Mouse (Mus musculus): ENCODE measurements around the gene Knstrn. TPM values are rescaled to one million over a fixed set of nuclear protein-coding genes. Genes with fewer than 3 reads are reported as not detected.

Knstrn gene
- total RNA-seq, 4 experiments from 2014 or later = 1.1 to 2.0 (median 1.5) TPM

DNA sequence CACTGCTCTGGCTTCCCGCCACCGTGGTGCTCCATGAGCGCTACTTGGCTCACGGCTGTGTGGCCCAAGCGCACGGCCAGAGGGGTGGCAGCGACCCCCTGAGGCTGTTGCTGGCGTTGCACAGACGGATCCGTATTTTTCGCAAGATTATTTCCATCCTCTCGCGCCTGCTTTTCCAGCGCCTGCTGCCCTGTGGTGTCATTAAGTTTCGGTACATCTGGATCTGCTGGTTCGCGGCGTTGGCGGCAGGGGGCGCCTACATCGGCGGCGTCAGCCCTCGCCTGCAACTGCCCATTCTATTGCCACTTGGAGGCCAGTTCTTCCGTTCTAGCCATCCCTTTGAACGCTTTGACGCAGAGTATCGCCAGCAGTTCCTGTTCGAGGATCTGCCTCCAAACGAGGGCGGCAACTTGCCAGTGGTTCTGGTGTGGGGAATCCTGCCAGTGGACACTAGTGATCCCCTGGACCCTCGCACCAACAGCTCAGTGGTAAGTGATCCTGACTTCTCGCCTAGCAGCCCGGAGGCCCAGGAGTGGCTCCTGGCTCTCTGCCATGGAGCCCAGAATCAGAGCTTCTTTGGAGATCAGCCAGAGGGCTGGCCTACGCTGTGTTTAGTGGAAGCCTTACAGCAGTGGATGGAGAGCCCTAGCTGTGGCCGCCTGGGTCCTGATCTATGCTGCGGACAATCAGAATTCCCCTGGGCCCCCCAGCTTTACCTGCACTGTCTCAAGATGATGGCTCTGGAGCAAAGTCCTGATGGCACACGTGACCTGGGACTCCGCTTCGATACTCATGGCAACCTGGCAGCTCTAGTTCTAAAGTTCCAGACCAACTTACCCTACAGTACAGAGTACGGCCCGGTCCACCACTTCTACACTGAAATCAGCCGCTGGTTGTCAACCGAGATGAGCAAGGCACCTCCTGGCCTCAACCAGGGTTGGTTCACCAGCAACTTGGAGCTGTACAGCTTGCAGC is 23.0 kb upstream of the Knstrn start:
- DNase-seq (ENCODE audit: low spot score in 2 of 2) = peak in 1 of 2 experiments; percentile 55

DNA sequence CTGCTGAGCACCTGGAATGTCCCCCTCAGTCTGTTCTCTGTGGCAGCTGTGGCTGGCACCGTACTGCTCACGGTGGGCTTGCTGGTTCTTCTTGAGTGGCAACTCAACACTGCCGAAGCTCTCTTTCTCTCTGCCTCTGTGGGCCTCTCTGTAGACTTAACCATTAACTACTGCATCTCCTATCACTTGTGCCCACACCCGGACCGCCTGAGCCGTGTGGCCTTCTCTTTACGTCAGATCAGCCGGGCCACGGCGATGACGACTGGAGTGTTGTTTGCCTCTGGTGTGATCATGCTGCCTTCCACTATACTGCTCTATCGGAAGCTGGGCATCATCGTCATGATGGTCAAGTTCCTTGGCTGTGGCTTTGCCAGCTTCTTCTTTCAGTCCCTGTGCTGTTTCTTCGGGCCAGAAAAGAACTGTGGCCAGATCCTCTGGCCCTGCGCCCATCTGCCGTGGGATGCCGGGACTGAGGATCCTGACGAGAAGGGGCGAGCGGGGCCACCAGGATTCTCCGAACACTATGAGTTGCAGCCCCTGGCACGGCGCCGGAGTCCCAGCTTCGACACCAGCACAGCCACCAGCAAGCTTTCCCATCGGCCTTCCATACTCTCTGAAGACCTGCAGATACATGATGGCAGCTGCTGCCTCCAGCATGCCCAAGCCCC is 22.1 kb upstream of the Knstrn start:
- DNase-seq (ENCODE audit: low spot score in 2 of 2) = no peak

DNA sequence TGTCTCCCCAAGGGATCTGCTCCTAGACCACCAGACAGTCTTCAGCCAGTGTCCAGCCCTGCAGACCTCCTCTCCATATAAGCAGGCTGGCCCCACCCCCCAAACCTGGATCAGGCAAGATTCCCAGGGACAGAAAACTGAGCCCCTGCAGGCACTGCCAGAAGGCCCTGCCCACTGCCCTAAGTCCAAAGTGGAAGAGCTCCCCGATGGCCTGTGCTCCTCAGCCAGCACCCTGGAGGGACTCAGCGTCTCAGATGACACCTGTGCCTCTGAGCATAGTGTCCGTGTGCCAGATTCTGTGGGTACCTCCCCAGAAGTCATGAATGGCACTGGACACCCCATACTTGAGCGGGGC is 21.6 kb upstream of the Knstrn start:
- DNase-seq (ENCODE audit: low spot score in 2 of 2) = no peak

DNA sequence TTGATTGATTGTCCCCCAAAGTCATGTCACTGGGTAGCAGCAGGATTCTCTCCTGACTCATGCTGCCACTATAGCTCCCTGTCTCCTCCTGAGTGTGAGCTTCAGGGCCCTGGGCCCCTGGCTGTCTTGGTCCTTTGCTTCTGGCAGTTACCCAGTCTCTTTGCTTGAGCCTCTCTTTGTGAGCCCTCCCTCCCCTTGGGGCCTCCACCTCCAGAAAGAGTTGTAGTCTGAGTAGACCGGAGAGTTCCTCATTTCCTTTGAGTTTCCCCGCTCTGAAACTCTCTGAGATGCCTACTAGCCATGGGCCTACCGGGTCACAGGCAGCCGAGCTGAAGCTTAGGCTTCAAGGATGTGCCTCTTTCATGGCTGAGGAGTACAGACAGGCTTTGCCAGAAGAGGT is 20.2 kb upstream of the Knstrn start:
- DNase-seq (ENCODE audit: low spot score in 2 of 2) = no peak

DNA sequence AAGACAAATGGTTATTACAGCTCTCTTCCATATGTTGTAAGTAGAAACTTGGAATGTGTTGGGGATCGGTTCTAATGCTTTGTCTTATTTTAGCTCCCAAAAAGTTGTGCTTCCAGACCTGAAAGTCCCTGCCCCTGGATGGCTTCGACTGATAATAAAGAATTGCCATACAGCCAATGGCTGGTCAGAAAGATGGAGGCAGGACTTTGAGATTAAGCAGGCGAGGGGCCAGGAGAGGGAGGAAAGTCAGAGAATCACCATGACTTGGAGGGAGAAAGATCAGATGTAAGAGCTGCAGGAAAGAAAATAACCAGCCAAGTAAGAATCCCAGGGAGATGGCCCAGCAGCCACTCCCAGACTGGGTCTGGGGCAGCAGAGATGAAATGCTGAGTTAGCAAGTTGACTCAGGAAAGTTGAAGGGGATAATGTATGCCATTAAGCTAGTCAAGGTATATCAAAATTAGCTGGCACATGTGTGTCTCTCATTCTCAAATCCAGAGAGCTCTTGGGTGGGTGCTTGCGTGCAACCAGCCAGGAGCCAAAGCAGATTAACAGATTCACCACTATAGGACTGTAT is 11.2 kb upstream of the Knstrn start:
- DNase-seq (ENCODE audit: low spot score in 2 of 2) = no peak

DNA sequence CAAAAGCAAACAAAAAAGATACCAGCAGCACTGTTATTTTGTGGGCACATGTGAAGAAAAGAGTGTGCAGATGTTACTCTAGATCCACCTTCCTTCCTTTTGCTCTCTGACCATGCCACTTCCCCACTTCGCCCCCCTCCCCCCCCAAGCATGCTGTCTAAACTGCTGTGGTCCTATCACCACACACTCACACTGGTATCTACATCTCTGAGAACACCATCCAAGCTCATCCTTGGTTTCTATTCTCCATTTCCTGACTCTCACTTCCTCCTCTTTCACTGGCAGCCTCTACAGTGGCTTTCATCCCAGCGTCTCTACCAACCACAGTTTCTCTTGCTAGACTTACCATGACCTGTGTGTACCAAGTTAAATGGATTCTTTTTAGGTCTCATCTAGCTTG is 9.3 kb upstream of the Knstrn start:
- DNase-seq (ENCODE audit: low spot score in 2 of 2) = no peak

DNA sequence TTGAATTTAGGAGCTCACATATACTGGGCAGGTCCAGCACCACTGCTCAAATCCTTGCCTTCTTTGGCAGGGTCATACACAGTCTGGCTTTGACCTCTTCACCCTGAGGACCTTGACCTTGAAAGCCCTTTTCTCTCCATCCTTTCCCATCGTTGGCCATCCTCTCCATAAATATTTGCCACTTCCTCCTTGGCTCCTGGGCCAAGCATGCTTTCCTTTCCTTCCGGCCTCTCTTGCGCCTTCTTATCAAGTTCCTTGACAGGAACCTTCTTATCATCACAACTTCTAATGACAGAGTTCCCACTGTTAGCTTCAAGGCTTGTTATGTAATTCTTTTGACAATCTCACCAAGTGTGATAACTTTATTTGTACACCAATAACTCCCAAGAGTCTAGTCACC is 8.7 kb upstream of the Knstrn start:
- DNase-seq (ENCODE audit: low spot score in 2 of 2) = no peak

DNA sequence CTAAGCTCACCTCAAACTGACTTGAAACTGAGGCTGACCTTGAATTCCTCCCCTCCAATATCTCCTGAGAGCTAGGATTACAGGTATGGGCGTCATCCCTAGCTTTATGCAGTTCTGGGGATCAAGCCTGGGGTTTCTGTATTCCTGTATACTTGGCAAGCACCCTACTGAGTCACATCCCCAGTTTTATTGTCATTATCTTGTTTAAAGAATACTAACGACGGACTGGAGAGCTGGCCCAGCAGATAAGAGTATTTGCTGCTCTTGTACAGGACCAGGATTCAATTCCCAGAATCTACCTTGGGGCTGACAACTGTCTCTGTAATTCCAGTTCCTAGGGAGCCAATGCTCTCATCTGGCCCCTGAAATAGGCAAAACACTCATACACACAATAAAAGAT is 8.0 kb upstream of the Knstrn start:
- DNase-seq (ENCODE audit: low spot score in 2 of 2) = no peak

DNA sequence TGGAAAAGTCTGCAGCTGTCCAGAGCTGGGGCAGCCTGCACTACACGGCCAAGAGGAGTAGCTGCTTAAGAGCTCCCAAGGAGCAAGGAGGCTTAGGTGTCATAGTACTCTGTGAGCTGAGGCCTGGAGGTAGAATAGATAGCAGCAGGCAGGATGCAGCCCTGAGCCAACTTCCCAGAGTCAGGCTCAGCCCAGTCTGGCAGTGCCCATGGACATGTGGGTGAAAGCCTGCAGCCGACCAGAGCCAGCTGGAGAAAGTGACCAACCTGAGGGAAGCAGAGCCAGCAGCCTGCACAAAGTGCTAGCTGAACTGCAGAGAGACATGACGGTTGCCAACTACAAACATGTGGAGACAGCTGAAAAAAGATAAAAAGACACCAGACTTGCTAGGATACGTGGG is 6.9 kb upstream of the Knstrn start:
- no peak for DNase-seq (ENCODE audit: low spot score in 2 of 2)

DNA sequence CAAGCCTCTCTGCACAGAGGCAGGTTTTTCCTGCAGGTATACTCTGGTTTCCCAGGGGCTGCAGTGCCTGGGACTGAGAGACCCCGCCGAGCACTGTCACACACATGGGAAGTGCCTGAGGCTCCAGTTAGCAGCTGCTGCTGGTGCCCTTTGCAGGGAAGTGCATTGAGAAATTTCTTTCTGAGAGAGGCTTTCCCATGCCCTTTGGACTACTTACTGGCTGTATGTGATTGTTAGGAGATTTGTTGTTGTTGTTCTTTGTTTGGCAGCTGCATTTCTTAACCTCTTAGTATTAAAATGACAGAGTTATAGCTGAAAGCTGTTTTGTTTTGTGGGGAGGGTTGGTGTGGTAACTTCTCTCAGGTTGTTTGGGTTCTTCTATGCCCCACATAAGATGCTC is 2.9 kb upstream of the Knstrn start:
- no peak for DNase-seq (ENCODE audit: low spot score in 2 of 2)

DNA sequence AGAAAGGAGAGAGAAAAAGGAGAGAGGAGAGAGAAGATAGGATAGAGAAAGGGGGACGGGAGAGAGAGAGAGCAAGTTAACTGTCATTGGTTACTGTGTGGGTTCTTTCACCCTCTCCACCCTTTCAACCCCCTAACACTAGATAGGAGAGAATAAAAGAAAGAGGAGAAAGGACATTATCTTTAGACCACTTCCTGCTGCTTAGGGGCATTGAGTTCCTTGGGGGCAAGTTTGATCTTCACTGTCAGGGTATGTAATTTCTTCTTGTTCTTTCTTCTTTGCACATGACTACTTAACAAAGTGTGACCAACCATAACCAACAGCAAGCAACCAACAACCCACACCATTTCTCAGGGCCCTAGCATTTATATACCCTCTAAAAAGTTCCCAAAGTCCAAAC is 1.1 kb upstream of the Knstrn start:
- DNase-seq (ENCODE audit: low spot score in 2 of 2) = no peak

DNA sequence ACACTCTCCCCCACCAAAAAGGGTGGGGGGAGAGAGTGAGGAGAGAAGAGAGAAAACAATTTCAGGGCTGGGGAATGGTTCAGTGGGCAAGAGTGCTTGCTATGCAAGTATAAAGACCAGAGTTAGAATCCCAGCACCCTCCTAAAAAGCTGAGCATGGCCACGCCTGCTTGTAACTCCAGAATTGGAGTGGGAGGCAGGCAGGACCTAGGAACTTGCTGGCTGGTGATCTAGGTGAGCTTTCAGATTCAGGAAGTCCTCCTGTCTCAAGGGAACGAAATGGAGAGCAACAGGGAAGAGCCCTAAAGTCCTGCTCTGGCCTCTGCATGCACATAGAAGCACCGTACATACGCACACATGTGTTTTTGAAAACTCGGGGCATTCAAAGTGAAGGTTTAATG is 9.0 kb downstream of the Knstrn start:
- DNase-seq (ENCODE audit: low spot score in 2 of 2) = no peak

DNA sequence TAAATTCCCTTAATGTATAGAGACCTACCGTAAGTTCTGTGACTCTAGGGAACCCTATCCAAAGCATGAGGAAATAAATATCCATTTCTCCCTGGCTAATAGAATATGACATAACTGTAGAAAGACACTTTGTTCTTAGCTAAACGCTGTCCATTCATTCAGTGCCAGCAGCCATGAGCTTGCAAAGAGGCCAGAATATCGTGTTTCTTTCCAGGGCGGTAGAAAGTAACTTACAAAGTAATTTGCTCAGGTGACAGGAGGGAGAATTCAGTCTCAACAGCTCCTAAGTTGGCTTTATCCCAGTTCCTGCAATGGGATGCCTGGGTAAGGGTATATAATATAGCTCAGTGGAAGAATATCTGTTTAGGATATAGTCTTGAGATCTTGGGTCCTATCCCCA is 10.6 kb downstream of the Knstrn start:
- no peak for DNase-seq (ENCODE audit: low spot score in 2 of 2)

DNA sequence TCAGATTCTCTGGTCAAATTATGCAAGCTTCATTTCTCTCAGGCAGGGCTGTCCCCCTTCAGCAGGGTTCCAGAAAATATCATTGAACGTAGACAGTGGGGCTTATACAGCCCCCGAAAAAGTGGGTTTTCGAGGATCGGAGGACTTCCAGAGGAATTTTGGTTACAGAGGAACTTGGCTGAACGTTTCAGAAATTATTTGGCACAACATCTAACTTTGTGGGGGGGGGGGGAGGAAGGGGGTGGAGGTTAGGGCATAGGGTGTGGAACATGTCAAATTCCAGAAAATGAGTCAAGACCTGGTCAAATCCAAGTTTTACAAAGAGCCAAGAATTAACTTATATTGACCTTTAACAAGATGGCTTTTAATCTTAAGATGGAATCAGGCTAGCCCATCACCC is 15.3 kb downstream of the Knstrn start:
- no peak for DNase-seq (ENCODE audit: low spot score in 2 of 2)

DNA sequence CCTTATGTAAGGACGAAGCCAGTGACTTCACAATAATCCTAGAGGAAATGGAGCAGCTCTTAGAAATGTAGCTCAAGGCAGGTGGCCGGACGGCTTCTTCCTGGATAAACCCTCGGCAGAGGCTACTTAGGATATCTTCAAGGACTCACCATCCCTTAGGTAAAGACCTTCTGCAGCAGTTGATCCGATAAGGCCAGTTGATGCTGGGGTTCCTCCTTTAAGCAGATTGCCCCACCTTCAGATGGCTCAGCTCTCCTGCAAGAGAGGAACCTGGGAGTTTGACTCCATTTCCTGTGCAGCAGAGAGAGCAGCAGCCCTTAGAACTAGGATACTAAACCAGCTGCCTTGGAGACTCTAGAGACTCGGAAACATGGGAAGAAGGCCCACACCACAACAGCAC is 20.3 kb downstream of the Knstrn start:
- DNase-seq (ENCODE audit: low spot score in 2 of 2) = no peak

DNA sequence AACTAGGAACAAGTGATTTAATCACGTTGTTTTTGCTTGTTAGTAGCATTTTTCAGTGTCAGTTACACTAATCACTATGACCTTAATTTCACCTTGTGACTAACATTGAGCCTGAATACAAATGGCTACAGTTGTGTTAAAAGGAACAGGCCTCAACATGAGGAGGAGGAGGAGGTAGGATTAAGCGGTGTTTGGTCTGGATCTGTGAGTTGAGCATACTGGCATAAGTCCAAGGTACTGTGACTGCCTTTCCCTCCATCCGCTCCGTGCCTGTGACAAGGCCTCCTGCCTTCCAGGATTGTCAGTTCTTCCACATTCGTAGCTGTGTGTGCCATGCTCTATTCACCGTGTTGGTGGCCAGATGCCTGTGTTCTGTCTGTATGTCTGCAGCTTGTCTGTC is 21.3 kb downstream of the Knstrn start:
- DNase-seq (ENCODE audit: low spot score in 2 of 2) = no peak

DNA sequence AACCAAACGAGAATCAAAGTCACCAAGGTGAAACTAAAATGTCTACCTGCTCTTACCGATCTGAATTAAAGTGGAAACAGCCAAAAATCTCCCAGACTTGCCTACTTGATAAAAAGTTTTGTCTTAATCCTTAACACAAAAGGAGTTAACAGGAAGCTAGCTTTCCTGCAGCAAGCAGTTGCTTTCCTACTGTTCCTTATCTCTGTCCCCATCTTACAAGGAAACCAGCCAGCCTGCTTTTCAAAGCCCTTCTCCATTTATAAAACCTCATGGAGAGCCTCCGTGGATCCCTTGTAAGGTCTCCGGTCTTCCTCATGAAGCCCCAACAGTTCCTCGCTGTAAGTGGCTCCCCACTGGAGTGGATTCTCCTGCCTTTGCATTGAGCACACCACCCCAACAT is 24.5 kb downstream of the Knstrn start:
- no peak for DNase-seq (ENCODE audit: low spot score in 2 of 2)

DNA sequence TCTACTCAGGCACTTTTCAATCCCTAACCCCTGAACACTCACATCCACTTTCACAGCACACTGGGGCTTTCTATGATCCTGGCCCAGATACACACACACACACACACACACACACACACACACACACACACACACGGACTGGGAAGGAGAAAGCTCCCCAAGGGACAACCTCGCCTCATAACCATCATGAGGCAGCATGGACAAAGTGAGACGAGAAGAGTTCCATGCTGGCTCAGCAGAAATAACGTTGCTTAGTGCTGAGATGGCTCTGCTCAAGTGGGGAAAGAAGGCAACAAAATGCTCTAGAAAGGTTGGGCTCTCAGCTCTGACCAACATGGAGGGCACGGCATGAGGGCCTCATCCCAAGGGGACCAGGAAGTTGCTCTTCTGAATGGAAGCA is 27.4 kb downstream of the Knstrn start:
- no peak for DNase-seq (ENCODE audit: low spot score in 2 of 2)

DNA sequence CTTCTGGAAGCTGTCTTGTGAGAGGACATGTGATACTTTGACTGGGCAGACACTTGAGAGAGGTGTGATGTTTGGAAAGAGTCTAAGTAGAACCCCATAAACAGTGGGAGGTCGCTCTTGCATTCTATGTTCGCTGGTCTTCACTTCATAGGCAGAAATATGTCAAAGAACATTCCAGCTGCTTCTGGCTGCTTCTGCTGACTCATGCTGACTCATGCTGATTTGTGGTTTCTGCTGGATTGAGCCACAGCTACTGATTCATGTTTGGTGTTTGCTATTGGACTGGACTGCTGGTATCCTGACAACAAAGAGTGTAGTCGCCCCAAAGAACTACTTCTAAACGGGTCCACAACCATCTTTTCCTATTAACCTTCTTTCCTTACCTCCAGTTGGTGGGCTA is 28.0 kb downstream of the Knstrn start:
- no peak for DNase-seq (ENCODE audit: low spot score in 2 of 2)

DNA sequence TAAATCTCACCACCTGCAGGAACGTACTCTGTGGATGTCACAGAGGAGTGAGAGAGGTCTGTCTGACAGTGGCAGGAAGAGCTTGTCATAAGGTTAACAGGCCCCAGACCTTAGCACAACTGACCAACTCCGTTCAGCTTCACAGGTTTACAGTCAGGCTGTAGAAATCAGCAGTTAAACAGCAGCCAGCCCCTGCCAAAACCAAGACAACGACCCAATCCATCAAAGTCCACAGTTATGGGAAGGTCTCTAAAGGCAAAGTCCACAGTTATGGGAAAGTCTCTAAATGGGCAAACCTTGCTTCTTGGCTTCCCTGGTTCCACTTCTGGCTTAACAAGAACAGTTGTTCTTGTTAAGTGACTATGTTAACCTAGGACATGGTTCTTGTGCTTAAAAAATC is 30.6 kb downstream of the Knstrn start:
- DNase-seq (ENCODE audit: low spot score in 2 of 2) = no peak

DNA sequence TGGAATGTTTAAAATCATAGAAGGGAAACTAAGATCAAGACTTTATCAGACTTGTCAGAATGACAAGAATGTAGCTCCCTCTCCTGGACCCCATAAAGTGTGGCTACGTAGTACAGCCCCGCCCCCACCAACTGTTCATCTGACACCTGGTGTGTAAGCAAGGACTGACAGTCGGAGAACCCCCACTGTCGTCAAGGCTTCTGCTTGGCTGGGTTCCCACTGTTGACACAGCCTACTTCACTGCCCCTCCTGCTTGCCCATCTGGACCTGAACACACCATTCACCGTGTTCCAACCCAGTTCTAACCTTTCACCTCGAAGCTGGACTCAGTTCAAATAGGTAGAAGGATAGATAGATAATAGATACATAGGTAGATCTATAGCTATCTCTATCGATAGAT is 32.4 kb downstream of the Knstrn start:
- no peak for DNase-seq (ENCODE audit: low spot score in 2 of 2)

DNA sequence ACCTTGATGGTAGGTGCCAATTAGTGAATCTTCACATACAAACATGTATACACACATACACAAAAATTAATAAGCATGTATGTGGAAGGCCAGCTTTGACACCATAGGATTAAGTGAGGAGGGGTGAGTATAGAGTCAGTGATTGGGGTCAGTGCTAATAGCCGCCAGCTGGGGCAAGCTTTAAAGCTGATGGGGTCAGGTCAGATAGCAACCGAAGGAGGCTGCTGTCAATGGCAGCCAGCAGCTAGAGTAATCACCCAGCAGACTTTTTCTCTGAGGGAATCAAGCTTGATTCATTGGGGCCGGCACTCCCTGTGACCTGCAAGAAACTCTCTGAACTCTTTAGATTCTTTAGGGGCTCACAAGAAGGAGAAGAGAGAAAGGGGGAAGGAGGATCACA is 38.0 kb downstream of the Knstrn start:
- DNase-seq (ENCODE audit: low spot score in 2 of 2) = no peak

Data from layer of hippocampus, adult 8-10 months (tissue).